Mouse (Mus musculus) neural tube, embryonic 12.5 days (tissue): Measurements from ENCODE around the gene Aif1. TPM values are rescaled to one million over a fixed set of nuclear protein-coding genes. Genes with fewer than 3 reads are reported as not detected.

Source experiments
- ATAC-seq: fragments of 200-750 bp; cut with Nextera tagmentation; 2 replicates; pipeline ENCODE4 v1.8.0; 2017; ENCODE audit warnings: low read depth, mild to moderate bottlenecking, moderate TSS enrichment, moderate library complexity; ENCODE audit not compliant: low FRiP score
- H3K27ac ChIP-seq: fragments of 300-500 bp; sonication (generic); 2 replicates; pipeline ENCODE4 v1.5.1; 2016
- H3K27me3 ChIP-seq: fragments of 300-500 bp; sonication (generic); replicated peaks from 2 replicates; pipeline ENCODE4 v1.6.1; 2016; ENCODE audit warnings: mild to moderate bottlenecking
- H3K36me3 ChIP-seq: fragments of 300-500 bp; sonication (generic); 2 replicates; pipeline ENCODE4 v1.6.1; 2016; ENCODE audit warnings: mild to moderate bottlenecking
- H3K4me1 ChIP-seq: fragments of 300-500 bp; sonication (generic); 2 replicates; pipeline ENCODE4 v1.6.1; 2016
- H3K4me2 ChIP-seq: fragments of 300-500 bp; sonication (generic); replicated peaks from 2 replicates; pipeline ENCODE4 v1.6.1; 2016; ENCODE audit warnings: mild to moderate bottlenecking
- H3K4me3 ChIP-seq: fragments of 300-500 bp; sonication (generic); 2 replicates; pipeline ENCODE4 v1.5.1; 2016
- H3K9ac ChIP-seq: fragments of 300-500 bp; sonication (generic); 2 replicates; pipeline ENCODE4 v1.6.1; 2016; ENCODE audit warnings: mild to moderate bottlenecking
- H3K9me3 ChIP-seq: fragments of 300-500 bp; sonication (generic); 2 replicates; pipeline ENCODE4 v1.6.1; 2016; ENCODE audit warnings: mild to moderate bottlenecking
- WGBS: fragments of 180-500 bp; shearing (Covaris S2); methylation state at CpG from one replicate; pipeline ENCODE4 v1.1.7; 2016; 5-methylcytosine and 5-hydroxymethylcytosine counted together
- polyA plus RNA-seq: library from polyadenylated mRNA; unstranded; fragments of >200 nt; fragmentation: Nextera tagmentation; extraction: Ambion mirVana; gene quantifications from 2 replicates; pipeline ENCODE4 v1.2.1, GENCODE M21; 2016

The Aif1 gene
- polyA plus RNA-seq, 1 experiment from 2014 or later = 9.1 TPM

- peaks cover 36% of the 10 kb centered on the region for H3K36me3 ChIP-seq
- no peaks in the 10 kb centered on the region for H3K27me3 ChIP-seq
- H3K4me2 ChIP-seq = peak overlapping the region; percentile 92
- H3K4me3 ChIP-seq = peak overlapping the region; percentile 99
- no peak for ATAC-seq
- H3K9ac ChIP-seq = peak overlapping the region; percentile 100
- H3K27ac ChIP-seq = no peak overlapping the region; the same call in 1 of the 2 replicates
- 24% methylated on average over 8 of the region's 8 CpGs for WGBS
- H3K4me1 ChIP-seq = peaks cover 30% of the 10 kb centered on the region
- no peaks in the 10 kb centered on the region for H3K9me3 ChIP-seq
These were observed 12.4 kb downstream of the Aif1 start for GRCm38 (mm10) chr17:35163326-35164081.

- peaks cover 44% of the 10 kb centered on the region for H3K36me3 ChIP-seq
- no peak for ATAC-seq
- peaks cover 30% of the 10 kb centered on the region for H3K4me1 ChIP-seq
- peak overlapping the region; percentile 92 for H3K4me2 ChIP-seq
- H3K4me3 ChIP-seq = peak overlapping the region; percentile 99
- WGBS = 69% methylated on average over 12 of the region's 12 CpGs
- no peak overlapping the region for H3K27ac ChIP-seq
- peak overlapping the region; percentile 100 for H3K9ac ChIP-seq
- H3K9me3 ChIP-seq = no peaks in the 10 kb centered on the region
- H3K27me3 ChIP-seq = no peaks in the 10 kb centered on the region
These were observed 13.1 kb downstream of the Aif1 start for GRCm38 (mm10) chr17:35162730-35163129.

GRCm38 (mm10) chr17:35162121-35162520, 13.7 kb downstream of the Aif1 start:
- H3K4me3 ChIP-seq = peak overlapping the region; percentile 99
- H3K9ac ChIP-seq = peak overlapping the region; percentile 100; the same call in 1 of the 2 replicates
- ATAC-seq = no peak
- 84% methylated on average over 14 of the region's 14 CpGs for WGBS
- H3K27ac ChIP-seq = no peak overlapping the region
- no peaks in the 10 kb centered on the region for H3K27me3 ChIP-seq
- H3K4me2 ChIP-seq = peak overlapping the region; percentile 92
- peaks cover 30% of the 10 kb centered on the region for H3K4me1 ChIP-seq
- peaks cover 50% of the 10 kb centered on the region for H3K36me3 ChIP-seq
- H3K9me3 ChIP-seq = no peaks in the 10 kb centered on the region

GRCm38 (mm10) chr17:35161421-35161820, 14.4 kb downstream of the Aif1 start:
- H3K4me3 ChIP-seq = no peak overlapping the region
- H3K4me2 ChIP-seq = peak overlapping the region; percentile 92; the same call in 1 of the 2 replicates
- no peak for ATAC-seq
- no peaks in the 10 kb centered on the region for H3K27me3 ChIP-seq
- peaks cover 57% of the 10 kb centered on the region for H3K36me3 ChIP-seq
- H3K9ac ChIP-seq = 0 out of 2 replicates have a peak overlapping the region, but pooled peaks have one; percentile 100
- 83% methylated on average over 11 of the region's 11 CpGs for WGBS
- no peaks in the 10 kb centered on the region for H3K9me3 ChIP-seq
- peaks cover 29% of the 10 kb centered on the region for H3K4me1 ChIP-seq
- no peak overlapping the region for H3K27ac ChIP-seq

GRCm38 (mm10) chr17:35159638-35160037, 16.2 kb downstream of the Aif1 start:
- no peak for ATAC-seq
- H3K9ac ChIP-seq = no peak overlapping the region
- no peak overlapping the region for H3K4me2 ChIP-seq
- peaks cover 21% of the 10 kb centered on the region for H3K4me1 ChIP-seq
- H3K9me3 ChIP-seq = no peaks in the 10 kb centered on the region
- peaks cover 75% of the 10 kb centered on the region for H3K36me3 ChIP-seq
- H3K27me3 ChIP-seq = no peaks in the 10 kb centered on the region
- H3K4me3 ChIP-seq = no peak overlapping the region
- 88% methylated on average over 7 of the region's 7 CpGs for WGBS
- H3K27ac ChIP-seq = no peak overlapping the region

- WGBS = 95% methylated on average over 16 of the region's 16 CpGs
- peaks cover 21% of the 10 kb centered on the region for H3K4me1 ChIP-seq
- H3K9me3 ChIP-seq = no peaks in the 10 kb centered on the region
- no peak overlapping the region for H3K4me3 ChIP-seq
- H3K27ac ChIP-seq = no peak overlapping the region
- peaks cover 81% of the 10 kb centered on the region for H3K36me3 ChIP-seq
- no peak overlapping the region for H3K4me2 ChIP-seq
- no peaks in the 10 kb centered on the region for H3K27me3 ChIP-seq
- no peak for ATAC-seq
- no peak overlapping the region for H3K9ac ChIP-seq
These were observed 16.8 kb downstream of the Aif1 start for GRCm38 (mm10) chr17:35158850-35159593.

- no peak overlapping the region for H3K27ac ChIP-seq
- H3K36me3 ChIP-seq = peaks cover 94% of the 10 kb centered on the region
- peaks cover 13% of the 10 kb centered on the region for H3K4me1 ChIP-seq
- H3K9ac ChIP-seq = no peak overlapping the region
- H3K9me3 ChIP-seq = no peaks in the 10 kb centered on the region
- no peak overlapping the region for H3K4me2 ChIP-seq
- 94% methylated on average over 8 of the region's 8 CpGs for WGBS
- H3K27me3 ChIP-seq = no peaks in the 10 kb centered on the region
- no peak overlapping the region for H3K4me3 ChIP-seq
- ATAC-seq = no peak
These were observed 18.1 kb downstream of the Aif1 start for GRCm38 (mm10) chr17:35157661-35158175.

- Histone ChIP-seq H3K4me1 (peaks cover 8% of the 10 kb centered on the region), H3K4me3 (no peak overlapping the region), H3K4me2 (no peak overlapping the region), H3K36me3 (peaks cover 99% of the 10 kb centered on the region), H3K27me3 (no peaks in the 10 kb centered on the region), H3K9me3 (no peaks in the 10 kb centered on the region), H3K27ac (no peak overlapping the region), H3K9ac (no peak overlapping the region)
- ATAC-seq = no peak
- WGBS = 95% methylated on average over 8 of the region's 8 CpGs
These were observed 18.6 kb downstream of the Aif1 start for GRCm38 (mm10) chr17:35157254-35157653.

- H3K4me2 ChIP-seq = no peak overlapping the region
- no peak overlapping the region for H3K4me3 ChIP-seq
- no peaks in the 10 kb centered on the region for H3K27me3 ChIP-seq
- H3K4me1 ChIP-seq = 0 out of 2 replicates have a peak, but pooled peaks cover 3% of the 10 kb centered on the region
- H3K36me3 ChIP-seq = peaks cover 100% of the 10 kb centered on the region
- 91% methylated on average over 33 of the region's 33 CpGs for WGBS
- H3K9ac ChIP-seq = no peak overlapping the region
- no peaks in the 10 kb centered on the region for H3K9me3 ChIP-seq
- no peak for ATAC-seq
- no peak overlapping the region for H3K27ac ChIP-seq
These were observed 19.2 kb downstream of the Aif1 start for GRCm38 (mm10) chr17:35156461-35157200.

- Histone ChIP-seq H3K9me3 (no peaks in the 10 kb centered on the region), H3K27me3 (no peaks in the 10 kb centered on the region), H3K9ac (no peak overlapping the region), H3K4me3 (no peak overlapping the region), H3K36me3 (peaks cover 98% of the 10 kb centered on the region), H3K27ac (no peak overlapping the region), H3K4me1 (no peaks in the 10 kb centered on the region), H3K4me2 (no peak overlapping the region)
- 92% methylated on average over 12 of the region's 12 CpGs for WGBS
- ATAC-seq = no peak
These were observed 20.4 kb downstream of the Aif1 start for GRCm38 (mm10) chr17:35155451-35155850.

- no peak overlapping the region for H3K4me3 ChIP-seq
- H3K9ac ChIP-seq = no peak overlapping the region
- no peak overlapping the region for H3K4me2 ChIP-seq
- ATAC-seq = no peak
- peaks cover 98% of the 10 kb centered on the region for H3K36me3 ChIP-seq
- no peak overlapping the region for H3K27ac ChIP-seq
- 77% methylated on average over 7 of the region's 7 CpGs for WGBS
- H3K27me3 ChIP-seq = no peaks in the 10 kb centered on the region
- no peaks in the 10 kb centered on the region for H3K4me1 ChIP-seq
- H3K9me3 ChIP-seq = no peaks in the 10 kb centered on the region
These were observed 21.3 kb downstream of the Aif1 start for GRCm38 (mm10) chr17:35154616-35155015.

GRCm38 (mm10) chr17:35153931-35154330, 21.9 kb downstream of the Aif1 start:
- peaks cover 98% of the 10 kb centered on the region for H3K36me3 ChIP-seq
- no peak overlapping the region for H3K4me3 ChIP-seq
- no peak overlapping the region for H3K27ac ChIP-seq
- no peaks in the 10 kb centered on the region for H3K4me1 ChIP-seq
- no peaks in the 10 kb centered on the region for H3K9me3 ChIP-seq
- no peak overlapping the region for H3K4me2 ChIP-seq
- H3K27me3 ChIP-seq = no peaks in the 10 kb centered on the region
- WGBS = 87% methylated on average over 4 of the region's 4 CpGs
- ATAC-seq = no peak
- no peak overlapping the region for H3K9ac ChIP-seq
